Mouse (Mus musculus) v-Abl transformed pro-B cells (cell line): ENCODE results near the gene Rrp8.
"Not testable (repeated sequence)": the region's sequence is repeated elsewhere in the genome, so short reads cannot be mapped to it uniquely, and the experiment has no call there.

Experiments
- in situ Hi-C, 2 experiments: fragments of 400-800 bp; cut with MboI; formaldehyde crosslinking; loops; one replicate each; pipeline ENCODE4 v1.15.1; 2025; ENCODE audit not compliant: unreplicated experiment in 2 of 2

Gene Rrp8

GRCm38 (mm10) chr7:105751491-105752433, 14.6 kb upstream of the Rrp8 start, which contains the start of gene Tpp1:
TSS of gene Tpp1 (minus strand) at chr7:105752235.
- in situ Hi-C loops: no loop called here

GRCm38 (mm10) chr7:105747776-105748175, 10.6 kb upstream of the Rrp8 start:
- in situ Hi-C loops: no loop called here

GRCm38 (mm10) chr7:105743926-105744590, 6.9 kb upstream of the Rrp8 start, which contains the start of gene Taf10:
TSS of gene Taf10 (minus strand) at chr7:105744361.
- in situ Hi-C loops: no loop called here

GRCm38 (mm10) chr7:105743246-105743925, 6.2 kb upstream of the Rrp8 start:
- in situ Hi-C loops: not testable (repeated sequence)

GRCm38 (mm10) chr7:105742539-105743215, 5.5 kb upstream of the Rrp8 start:
- in situ Hi-C loops: not testable (repeated sequence)

- in situ Hi-C loops: no loop called here
Measured at GRCm38 (mm10) chr7:105741978-105742377, 4.8 kb upstream of the Rrp8 start.

GRCm38 (mm10) chr7:105740851-105741250, 3.7 kb upstream of the Rrp8 start:
- in situ Hi-C loops: no loop called here

GRCm38 (mm10) chr7:105740089-105740795, 3.1 kb upstream of the Rrp8 start:
- in situ Hi-C loops: no loop called here

- in situ Hi-C loops: loop anchor here (5.0 to 10.0 kb wide), 2 partner anchors 102 to 184 kb away; partner anchors contain the start of gene Smpd1 (in 2 of the 2)
Measured at GRCm38 (mm10) chr7:105738948-105739347, 1.8 kb upstream of the Rrp8 start.

GRCm38 (mm10) chr7:105738286-105738685, 1.1 kb upstream of the Rrp8 start:
- in situ Hi-C loops: loop anchor here (5.0 to 10.0 kb wide), 2 partner anchors 101 to 183 kb away; partner anchors contain the start of gene Smpd1 (in 2 of the 2)

- in situ Hi-C loops: loop anchor here (5.0 to 10.0 kb wide), 2 partner anchors 100 to 183 kb away; partner anchors contain the start of gene Smpd1 (in 2 of the 2)
Measured at GRCm38 (mm10) chr7:105737648-105738047, 463 bp upstream of the Rrp8 start.

GRCm38 (mm10) chr7:105736264-105736901, 802 bp downstream of the Rrp8 start, which contains the start of gene Ilk:
TSS of gene Ilk (plus strand) at chr7:105736592.
- in situ Hi-C loops: loop anchor here (5.0 to 10.0 kb wide), 2 partner anchors 99 to 182 kb away; partner anchors contain the start of gene Smpd1 (in 2 of the 2)

GRCm38 (mm10) chr7:105735464-105735863, 1.7 kb downstream of the Rrp8 start:
- in situ Hi-C loops: loop anchor here (5.0 to 10.0 kb wide), 2 partner anchors 98 to 181 kb away; partner anchors contain the start of gene Smpd1 (in 2 of the 2)

- in situ Hi-C loops: loop anchor here (5.0 to 10.0 kb wide), 2 partner anchors 98 to 180 kb away; partner anchors contain the start of gene Smpd1 (in 2 of the 2)
Measured at GRCm38 (mm10) chr7:105734826-105735225, 2.4 kb downstream of the Rrp8 start.

GRCm38 (mm10) chr7:105733836-105734235, 3.3 kb downstream of the Rrp8 start:
- in situ Hi-C loops: loop anchor here (10.0 kb wide), 1 partner anchor 179 kb away; the partner anchor contains the start of gene Smpd1 (in 2 of the 2)

GRCm38 (mm10) chr7:105728701-105729428, 8.3 kb downstream of the Rrp8 start:
- in situ Hi-C loops: loop anchor here (5.0 to 10.0 kb wide), 2 partner anchors 83 to 194 kb away; partner anchors contain the start of gene Mrpl17 (in 2 of the 2)

- in situ Hi-C loops: loop anchor here (5.0 to 10.0 kb wide), 2 partner anchors 85 to 192 kb away; partner anchors contain the start of gene Mrpl17 (in 2 of the 2)
Measured at GRCm38 (mm10) chr7:105726980-105727325, 10.2 kb downstream of the Rrp8 start.
